Mouse (Mus musculus) heart, adult 8-10 months (tissue): ENCODE measurements around the gene Brwd3. TPM values are rescaled to one million over a fixed set of nuclear protein-coding genes. Genes with fewer than 3 reads are reported as not detected.

Experiments
- DNase-seq: peaks from one replicate; pipeline ENCODE4 v3.0.0; 2022; ENCODE audit warnings: low spot score
- total RNA-seq, 4 experiments: library from RNA; stranded (reverse); gene quantifications; 2 replicates each; pipeline ENCODE4 v1.2.4; 2022

Gene Brwd3
- total RNA-seq = 1 to 10 TPM; 4.3 to 4.9 (median 4.7) TPM

DNA sequence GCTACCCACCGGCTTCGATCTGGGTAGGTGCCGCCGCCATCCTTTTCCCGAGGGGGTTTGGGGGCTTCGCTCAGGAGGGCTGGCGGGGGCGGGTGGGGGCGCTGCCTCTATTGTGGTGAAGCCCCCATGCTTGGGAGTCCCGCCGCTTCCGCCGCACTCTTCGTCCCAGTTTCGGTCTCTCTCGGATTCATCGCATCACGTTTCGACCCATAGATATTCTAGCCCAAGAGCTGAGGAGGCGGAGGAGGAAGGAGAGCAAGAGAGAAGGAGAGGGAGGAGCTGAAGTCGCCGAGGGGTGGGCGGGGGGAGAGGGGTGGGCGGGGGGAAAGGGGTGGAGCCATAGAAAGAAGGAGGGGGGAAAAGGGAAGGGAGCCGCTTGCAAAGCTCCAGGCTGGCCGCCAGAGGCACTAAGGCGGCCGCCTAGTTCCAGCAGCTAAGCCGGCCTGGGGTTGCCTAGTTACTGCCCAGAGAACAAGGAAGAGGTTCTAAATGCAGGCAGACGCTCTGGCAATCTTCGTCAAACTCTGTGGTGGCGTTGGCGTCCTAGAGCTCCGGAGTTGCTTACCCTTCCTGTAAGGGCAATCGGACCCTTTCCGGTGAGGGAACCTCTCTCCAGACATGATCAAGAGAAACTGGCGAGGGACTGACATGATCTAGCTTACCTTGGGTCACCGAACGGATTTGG, at the start of gene Brwd3:
TSS of gene Brwd3 (minus strand) at position 283 of the 685 bp plus-strand sequence.
- peak; percentile 81 for DNase-seq

DNA sequence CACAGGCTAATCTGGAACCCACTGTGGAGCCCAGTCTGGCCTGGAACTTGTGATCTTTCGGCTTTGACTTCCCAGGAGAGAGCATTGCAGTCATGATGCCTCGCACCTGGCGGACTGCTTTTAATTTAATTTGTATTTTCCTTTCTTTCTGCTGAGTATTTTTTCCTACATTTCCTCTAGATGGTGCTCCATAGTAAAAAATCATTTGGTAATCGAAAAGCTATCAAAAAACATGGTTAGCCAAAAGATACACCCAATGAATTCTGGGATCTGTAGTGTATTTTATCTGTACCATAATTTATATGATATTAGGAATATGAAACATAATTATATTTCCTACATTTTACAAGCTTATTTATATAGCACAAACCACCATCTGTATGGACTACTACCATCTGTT, 28.5 kb upstream of the Brwd3 start:
- DNase-seq = no peak

DNA sequence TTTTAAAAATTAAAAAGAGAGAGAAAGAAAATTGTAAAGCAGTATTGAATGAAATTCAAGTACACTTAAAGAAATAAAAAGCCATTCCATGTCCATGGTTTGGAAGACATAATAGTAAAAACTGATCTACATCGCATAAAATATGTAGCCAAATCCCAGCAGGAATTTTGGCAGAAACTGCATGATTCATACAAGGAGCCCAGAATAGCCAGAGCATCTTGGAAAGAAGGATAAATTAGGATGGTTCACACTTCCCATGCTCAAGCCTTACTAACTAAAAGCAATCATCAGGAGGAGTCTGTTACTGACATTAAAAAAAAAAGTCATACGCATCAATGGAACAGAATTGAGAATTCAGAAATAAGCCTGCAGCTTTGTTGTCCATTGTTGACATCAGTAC, 8.5 kb upstream of the Brwd3 start:
- no peak for DNase-seq

DNA sequence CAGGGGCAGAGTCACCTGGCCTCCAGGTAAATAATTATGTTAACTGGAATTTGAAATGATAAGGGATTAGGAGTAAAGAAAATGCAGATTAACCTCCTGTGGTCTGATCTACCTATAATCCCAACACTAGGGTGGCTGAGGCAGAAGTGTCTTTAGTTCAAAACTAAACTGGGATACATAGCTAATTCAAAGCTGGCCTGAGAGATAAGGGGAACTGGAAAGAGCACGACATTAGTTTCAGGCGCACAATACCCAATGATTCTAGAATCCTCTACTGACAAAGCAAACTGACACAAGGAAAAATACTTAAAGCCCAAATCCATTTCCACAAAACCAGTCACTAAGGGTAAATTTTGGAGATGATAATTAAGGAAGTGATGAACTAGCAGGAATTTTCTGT, 2.2 kb upstream of the Brwd3 start:
- no peak for DNase-seq

DNA sequence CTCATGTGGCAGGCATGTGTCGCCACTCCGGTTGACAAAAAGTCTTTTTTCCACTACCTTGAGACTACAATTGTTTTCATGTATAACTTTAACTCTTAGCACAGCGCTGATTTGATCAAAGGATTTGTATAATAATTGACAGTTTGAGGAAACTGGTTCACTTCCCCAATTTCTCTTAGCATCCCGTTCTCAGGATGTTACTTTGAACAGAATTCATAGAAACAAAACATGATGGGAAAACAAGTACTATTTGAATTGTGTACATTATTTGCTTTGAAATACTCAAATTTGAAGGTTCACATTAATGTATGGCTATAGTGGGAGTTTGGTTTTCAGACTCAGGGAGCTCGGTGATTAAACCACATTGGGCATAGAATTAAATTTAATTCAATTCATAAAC, 1.1 kb upstream of the Brwd3 start:
- DNase-seq = no peak

DNA sequence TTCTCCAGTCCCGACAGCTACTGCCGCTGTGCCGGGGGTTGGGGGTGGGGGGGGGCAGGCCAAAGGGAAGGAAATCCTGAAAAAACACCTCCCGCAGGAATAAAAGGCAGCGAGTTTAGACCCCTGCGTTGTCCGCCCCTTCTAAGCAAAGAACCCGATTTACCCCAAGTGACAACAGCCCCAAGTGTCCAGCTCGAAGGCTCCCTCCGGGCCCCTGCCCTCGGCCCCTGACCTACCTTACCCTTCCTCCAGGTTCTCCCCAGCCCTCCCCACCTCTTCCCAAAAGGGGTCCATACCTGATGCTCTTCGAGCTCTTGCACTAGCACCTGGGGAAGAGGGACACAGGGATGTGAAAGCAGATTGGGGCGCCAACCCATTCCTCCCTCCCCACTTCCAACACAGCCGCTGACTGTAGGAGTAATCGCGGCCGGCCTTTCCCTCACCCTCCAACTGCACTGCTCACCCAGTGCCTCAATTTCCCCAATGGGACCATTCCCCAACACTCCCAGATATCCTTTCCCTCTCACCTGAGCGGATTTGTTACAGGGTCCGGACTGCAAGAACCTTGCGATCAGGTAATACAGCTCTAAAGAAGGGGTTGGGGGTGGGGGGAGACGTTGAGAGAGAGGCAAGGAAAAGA, 671 bp downstream of the Brwd3 start:
- peak; percentile 16 for DNase-seq

DNA sequence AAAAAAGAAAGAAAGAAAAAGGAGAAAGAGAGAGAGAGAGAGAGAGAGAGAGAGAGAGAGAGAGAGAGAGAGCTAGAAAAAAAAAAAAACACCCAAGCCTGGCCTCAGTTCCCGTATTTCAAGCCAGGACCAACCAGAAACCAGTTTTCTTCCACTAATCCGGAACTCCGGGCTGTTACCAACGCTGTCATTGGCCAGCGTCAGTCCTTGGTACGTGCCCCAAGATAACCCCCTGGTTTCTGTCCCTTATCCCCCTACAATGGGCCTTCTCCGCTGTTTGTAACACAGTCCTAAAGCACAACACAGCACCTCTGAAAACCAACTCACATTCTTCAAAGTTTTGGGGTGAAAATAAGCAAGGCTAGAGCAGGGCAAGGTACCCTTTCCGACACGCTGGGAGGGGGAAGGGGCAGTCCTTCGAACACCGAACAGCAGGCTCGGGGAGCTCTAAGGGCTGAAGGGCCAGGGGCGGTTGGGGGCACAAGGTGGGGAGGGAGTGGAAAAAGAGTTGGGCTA, 1.4 kb downstream of the Brwd3 start:
- peak; percentile 89 for DNase-seq

DNA sequence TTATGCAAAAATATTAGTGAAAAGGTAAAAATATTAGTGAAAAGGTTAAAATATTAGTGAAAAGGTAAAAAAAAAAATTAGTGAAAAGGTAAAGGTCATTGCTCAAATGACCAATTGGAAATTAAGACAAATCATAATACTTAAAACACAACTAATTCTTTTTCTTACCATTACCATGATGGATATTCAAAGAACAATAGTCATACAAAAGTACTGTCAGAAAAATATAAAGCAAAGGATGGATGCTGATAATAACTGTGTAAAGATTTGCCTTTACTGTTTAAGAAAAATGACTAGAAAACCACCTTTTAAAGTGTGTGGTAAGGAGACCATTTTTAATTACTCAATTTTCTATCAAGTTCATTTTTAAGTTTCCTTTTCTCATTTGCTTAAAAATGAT, 2.9 kb downstream of the Brwd3 start:
- no peak for DNase-seq

DNA sequence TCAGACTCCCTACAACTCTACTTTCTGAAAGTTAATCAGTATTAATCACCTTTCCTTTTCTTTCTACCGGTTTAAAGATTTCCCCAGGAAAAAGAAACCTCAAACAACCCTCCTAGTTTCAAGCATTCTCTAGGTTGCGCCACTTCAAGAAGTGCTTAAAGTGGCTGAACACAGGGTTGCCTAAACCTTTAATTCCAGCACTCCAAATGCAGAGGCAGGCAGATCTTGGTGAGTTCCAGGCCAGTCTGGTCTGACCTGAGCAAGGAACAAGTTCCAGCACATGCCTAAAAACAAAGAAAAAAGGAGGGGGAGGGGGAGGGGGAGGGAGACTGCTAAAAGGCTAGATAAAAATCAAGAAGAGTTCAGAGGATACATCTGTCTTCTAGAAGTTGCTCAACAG, 6.1 kb downstream of the Brwd3 start:
- no peak for DNase-seq

DNA sequence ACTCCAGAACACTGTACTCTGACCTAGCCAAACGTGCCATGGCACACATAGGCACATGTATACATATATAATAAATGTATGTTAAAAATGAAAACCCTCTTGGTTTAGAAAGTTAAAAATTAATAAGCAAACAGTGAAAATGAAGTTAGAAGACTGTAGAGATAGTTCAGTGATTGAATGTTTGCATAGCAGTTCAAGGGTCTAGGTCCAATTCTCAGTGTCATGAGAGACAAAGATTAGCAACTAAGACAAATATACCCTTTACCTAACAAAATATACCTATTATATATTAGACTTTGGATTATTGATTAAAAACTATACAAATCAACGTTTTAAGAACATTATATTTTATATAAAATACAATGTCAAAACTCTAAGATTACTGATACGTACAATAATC, 36.9 kb downstream of the Brwd3 start:
- no peak for DNase-seq

DNA sequence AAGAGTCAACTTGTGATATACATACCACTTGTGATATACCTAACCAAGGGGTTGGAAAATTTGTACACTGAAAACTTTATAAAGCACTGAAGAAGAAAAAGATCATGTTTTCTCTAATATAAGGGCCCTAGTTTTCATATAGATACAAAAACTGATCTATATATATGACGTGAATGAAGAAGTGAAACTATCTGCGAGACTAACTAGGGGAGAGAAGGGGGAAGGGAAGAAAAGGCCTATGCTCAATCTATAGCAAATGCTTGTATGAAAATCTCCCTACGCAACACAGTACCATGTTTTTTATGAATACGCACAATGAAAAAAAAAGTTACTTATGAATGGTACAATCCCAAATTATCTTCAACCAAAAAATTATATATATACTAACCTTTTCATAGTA, 50.4 kb downstream of the Brwd3 start:
- no peak for DNase-seq

DNA sequence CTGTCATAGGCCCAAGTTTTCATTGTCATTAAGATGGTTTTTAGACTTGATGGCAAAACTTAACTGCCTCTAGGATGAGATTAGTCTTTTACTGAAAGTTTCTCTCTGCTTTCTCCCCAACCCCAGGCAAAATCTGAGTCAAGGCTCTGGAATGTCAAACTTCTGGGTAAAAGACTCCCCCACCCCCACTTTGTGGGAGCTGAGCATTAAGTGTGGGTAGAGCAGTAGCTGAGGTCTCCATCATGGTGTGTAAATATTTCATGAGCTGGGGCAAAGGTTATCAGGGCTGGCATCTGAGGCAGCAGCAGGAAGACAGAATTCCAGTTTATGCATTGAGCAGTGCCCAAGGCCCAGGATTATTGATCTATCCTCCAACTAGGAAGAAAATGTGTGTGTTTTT, 102.4 kb downstream of the Brwd3 start:
- no peak for DNase-seq

DNA sequence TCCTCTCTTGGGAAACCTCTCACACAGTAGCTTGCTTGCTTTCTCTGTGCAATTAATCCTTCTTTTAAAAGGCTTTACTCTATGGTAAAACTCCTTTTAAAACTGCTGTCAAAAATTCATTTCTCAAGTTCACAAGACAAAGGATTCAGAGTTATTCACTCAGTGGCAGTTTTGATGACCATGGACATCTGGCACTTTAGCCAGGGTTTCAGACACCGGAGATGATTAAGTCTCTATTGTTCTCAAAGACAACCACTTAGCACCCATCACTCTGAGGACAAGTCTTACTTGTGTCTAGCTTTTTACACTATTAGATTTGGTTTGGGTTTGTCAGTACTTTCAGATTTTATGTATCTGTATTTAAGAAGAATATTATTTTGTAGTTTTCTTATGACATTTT, 104.6 kb downstream of the Brwd3 start:
- no peak for DNase-seq

DNA sequence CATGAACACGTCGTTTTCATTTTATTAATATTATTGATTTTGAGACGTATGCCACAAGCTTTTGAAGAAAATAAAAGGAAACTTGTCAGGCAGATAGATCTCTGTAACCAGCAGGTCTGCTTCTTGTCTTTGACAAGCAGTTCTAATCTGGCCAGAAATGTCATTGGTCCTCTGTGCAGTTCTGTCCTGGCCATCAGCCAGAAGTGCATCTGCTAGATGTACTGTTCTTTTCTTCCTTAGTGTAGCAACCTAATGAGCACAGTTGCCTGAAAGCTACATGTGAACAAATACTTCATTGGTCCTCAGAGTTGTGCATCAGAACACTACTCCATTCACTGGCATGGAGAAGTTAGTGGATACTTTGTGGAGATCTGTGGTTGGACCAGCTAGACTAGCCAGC, 105.1 kb downstream of the Brwd3 start:
- DNase-seq = no peak

DNA sequence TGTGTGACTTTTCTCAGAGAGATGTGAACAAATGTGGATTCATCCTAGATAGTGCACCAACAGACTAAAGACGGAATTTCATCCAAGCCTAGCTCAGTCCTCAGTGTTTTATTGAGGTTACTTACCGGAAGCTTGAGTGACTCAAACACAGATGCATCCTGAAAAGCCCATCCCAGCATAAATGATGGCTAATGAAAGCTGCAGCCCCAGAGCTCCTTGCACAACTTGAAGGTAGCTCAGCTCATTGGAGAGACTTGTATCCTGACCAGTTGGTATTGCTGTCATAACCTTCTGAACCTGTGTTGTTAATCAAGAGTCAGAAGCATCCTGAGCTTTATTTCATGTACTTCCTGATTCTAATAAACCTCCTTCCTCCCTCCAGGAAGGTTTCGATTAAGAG, 105.8 kb downstream of the Brwd3 start:
- DNase-seq = peak; percentile 0

DNA sequence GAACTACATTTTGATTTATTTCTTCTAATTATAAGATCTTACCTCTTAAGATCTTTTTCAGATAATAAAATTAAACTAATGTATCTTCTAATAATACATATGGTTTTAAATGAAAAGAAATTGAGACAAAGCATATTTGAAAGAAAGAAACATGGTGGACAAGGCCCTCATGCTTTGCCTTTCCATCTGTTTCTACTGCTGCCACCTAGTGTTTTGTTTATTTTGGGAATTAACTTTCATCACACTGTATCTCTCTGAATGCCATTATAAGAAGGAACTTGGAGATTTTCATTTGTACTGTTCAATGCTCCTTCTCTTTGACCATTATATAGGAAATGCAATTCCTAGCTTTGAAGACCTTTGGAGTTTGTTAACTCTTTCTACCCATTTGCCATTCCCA, 109.9 kb downstream of the Brwd3 start:
- DNase-seq = no peak

DNA sequence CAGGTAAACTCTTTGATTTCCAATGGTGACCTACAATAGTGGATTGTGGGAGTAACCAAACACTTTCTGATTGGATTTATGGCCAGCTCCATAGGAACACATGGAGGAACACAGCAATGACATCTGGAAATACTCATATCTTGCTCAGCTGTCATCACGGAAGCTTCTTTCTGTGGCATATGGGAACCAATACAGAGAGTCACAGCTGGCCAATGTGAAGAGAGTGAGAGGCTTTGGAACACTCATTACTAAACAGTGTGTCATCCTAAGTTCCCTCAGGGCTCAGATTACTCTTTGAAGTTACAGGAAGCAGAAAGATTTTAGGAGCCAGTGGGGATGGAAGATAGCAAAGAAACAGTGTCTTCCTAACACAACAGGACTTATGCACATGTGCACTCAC, 111.7 kb downstream of the Brwd3 start:
- DNase-seq = no peak

DNA sequence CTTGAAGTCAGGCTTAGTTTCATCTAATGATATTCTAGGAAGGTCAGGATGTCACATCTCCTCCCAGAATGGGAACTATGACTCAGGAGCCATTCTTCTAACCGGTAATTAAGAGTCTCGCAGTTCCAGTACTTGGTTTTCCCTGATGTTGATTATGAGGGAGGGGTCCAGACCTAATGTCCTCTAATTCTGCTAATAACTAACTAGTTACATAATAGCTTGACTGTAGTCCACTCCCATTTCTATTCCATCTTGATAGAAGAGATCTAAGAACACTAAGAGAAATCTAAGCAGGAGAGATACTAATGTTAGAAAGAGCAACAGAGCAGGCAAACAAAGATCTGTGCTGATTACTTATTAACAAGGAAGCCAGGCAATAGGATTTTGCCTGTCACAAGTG, 129.9 kb downstream of the Brwd3 start:
- no peak for DNase-seq

Other genes with a start within 250 kb of the Brwd3 start
- not detected for gene Gm379, start 169.5 kb downstream of the Brwd3 start, total RNA-seq
- gene Hmgn5, start 179.0 kb upstream of the Brwd3 start, total RNA-seq = 10 to 100 TPM; 10.9 to 16.3 (median 11.8) TPM